Mouse (Mus musculus): Measurements from ENCODE around the gene Dmrt1. TPM values are rescaled to one million over a fixed set of nuclear protein-coding genes. Genes with fewer than 3 reads are reported as not detected.

Gene Dmrt1
- polyA plus RNA-seq, 1 experiment from 2014 or later: 0.16 TPM

DNA sequence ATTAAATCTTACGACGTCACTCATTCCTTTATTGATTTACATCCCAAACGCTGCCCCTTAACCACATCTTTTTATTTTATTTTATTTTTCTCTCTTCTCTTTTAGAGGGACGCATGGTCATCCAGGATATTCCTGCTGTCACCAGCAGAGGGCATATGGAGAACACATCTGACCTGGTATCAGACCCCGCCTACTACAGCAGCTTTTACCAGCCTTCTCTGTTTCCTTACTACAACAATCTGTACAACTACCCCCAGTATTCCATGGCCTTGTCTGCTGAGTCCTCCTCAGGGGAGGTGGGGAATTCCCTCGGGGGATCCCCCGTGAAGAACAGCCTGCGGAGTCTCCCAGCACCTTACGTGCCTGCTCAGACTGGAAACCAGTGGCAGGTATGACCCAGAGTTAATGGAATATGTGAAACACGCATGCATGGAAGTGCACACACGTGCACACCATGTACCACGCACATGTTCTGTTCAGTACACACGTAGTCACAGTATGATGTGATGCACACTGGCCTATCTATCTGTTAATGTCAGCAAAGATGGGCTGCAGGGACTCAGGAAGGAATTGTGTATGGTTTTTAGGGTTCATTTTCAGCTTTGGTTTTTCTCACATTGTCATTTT is 40.4 kb downstream of the Dmrt1 start:
- Histone ChIP-seq H3K27ac (ENCODE audit: low read depth, low read length) (no peak overlapping the region), H3K4me1 (ENCODE audit: control insufficient read depth, insufficient read depth, low read length) (no peaks in the 10 kb centered on the region), H3K9ac (ENCODE audit: low read length) (no peak overlapping the region), H3K9me3 (ENCODE audit: control insufficient read depth, low read length) (no peaks in the 10 kb centered on the region), H3K4me2 (ENCODE audit: low read depth) (no peak overlapping the region), H3K27me3 (ENCODE audit: control insufficient read depth, insufficient read depth, low read length) (no peaks in the 10 kb centered on the region), H3K4me3 (ENCODE audit: low read depth, low read length) (no peak overlapping the region), H3K36me3 (ENCODE audit: control insufficient read depth, insufficient read depth, low read length) (no peaks in the 10 kb centered on the region)
- ATAC-seq (ENCODE audit: insufficient read depth, low FRiP score, low TSS enrichment): no peak
- 38% methylated on average over 13 of the region's 13 CpGs for WGBS
- DNase-seq (ENCODE audit: low spot score): peak; percentile 69

DNA sequence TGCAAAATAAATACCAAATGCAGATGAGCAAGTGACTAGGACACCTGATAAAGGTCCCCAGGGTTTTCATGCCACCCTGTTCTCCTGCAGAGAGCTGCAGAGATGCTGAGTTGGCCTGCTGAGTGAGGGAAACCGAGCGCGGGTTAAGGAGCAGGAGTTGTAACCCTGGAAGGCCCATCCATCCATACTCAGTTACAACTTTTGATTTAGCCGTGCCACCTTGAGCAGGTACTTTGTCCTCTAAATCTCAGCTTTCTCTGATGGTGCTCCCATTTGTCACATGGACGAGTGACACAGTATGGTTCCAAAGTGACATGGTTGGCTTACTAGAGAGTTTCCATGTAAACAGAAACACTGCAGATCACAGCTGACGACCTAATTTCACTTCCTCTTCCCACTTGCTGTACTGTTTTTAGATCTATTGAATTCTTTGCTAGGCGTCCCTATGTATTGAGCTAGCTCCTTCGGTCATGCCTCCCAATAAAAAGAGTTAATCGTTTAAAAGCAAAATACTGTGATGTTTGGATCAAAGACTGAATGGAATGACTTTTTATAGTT is 41.7 kb downstream of the Dmrt1 start:
- H3K27me3 ChIP-seq (ENCODE audit: control insufficient read depth, insufficient read depth, low read length): no peaks in the 10 kb centered on the region
- no peaks in the 10 kb centered on the region for H3K36me3 ChIP-seq (ENCODE audit: control insufficient read depth, insufficient read depth, low read length)
- H3K4me1 ChIP-seq (ENCODE audit: control insufficient read depth, insufficient read depth, low read length): no peaks in the 10 kb centered on the region
- H3K4me2 ChIP-seq (ENCODE audit: low read depth): no peak overlapping the region
- 82% methylated on average over 9 of the region's 9 CpGs for WGBS
- H3K9ac ChIP-seq (ENCODE audit: low read length): no peak overlapping the region
- ATAC-seq (ENCODE audit: insufficient read depth, low FRiP score, low TSS enrichment) (no peak), DNase-seq (ENCODE audit: low spot score) (no peak)
- no peaks in the 10 kb centered on the region for H3K9me3 ChIP-seq (ENCODE audit: control insufficient read depth, low read length)
- H3K27ac ChIP-seq (ENCODE audit: low read depth, low read length): no peak overlapping the region
- no peak overlapping the region for H3K4me3 ChIP-seq (ENCODE audit: low read depth, low read length)

GRCm38 (mm10) chr19:25550346-25550745 is 44.9 kb downstream of the Dmrt1 start:
- Histone ChIP-seq H3K4me3 (ENCODE audit: low read depth, low read length) (no peak overlapping the region), H3K4me1 (ENCODE audit: control insufficient read depth, insufficient read depth, low read length) (no peaks in the 10 kb centered on the region), H3K36me3 (ENCODE audit: control insufficient read depth, insufficient read depth, low read length) (no peaks in the 10 kb centered on the region), H3K27me3 (ENCODE audit: control insufficient read depth, insufficient read depth, low read length) (no peaks in the 10 kb centered on the region), H3K27ac (ENCODE audit: low read depth, low read length) (no peak overlapping the region), H3K9me3 (ENCODE audit: control insufficient read depth, low read length) (no peaks in the 10 kb centered on the region), H3K9ac (ENCODE audit: low read length) (no peak overlapping the region), H3K4me2 (ENCODE audit: low read depth) (no peak overlapping the region)
- no peak for ATAC-seq (ENCODE audit: insufficient read depth, low FRiP score, low TSS enrichment)
- 73% methylated on average over 5 of the region's 5 CpGs for WGBS
- no peak for DNase-seq (ENCODE audit: low spot score)

DNA sequence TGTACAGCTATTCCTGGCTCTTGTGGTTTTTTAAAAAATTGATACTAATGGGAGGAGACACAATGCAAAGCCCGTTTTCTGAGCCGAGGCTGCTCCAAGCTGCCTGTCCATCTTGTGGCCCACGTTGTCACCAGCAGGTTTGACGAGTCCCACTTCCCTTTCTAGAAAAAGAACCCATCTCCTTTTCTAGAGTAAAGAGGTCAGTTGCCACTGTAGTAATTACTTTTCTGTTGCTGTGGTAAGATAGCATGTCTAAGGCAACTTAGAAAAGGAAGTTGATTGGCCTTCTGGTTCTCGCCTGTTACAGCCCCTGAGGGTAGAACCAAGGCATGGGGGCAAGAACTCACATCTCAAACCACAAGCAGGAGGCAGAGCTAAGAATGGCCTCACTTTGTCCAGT is 45.6 kb downstream of the Dmrt1 start:
- H3K9me3 ChIP-seq (ENCODE audit: control insufficient read depth, low read length): no peaks in the 10 kb centered on the region
- no peaks in the 10 kb centered on the region for H3K4me1 ChIP-seq (ENCODE audit: control insufficient read depth, insufficient read depth, low read length)
- H3K4me3 ChIP-seq (ENCODE audit: low read depth, low read length): no peak overlapping the region
- WGBS: 93% methylated on average over 5 of the region's 5 CpGs
- DNase-seq (ENCODE audit: low spot score) (no peak), ATAC-seq (ENCODE audit: insufficient read depth, low FRiP score, low TSS enrichment) (no peak)
- H3K4me2 ChIP-seq (ENCODE audit: low read depth): no peak overlapping the region
- no peak overlapping the region for H3K9ac ChIP-seq (ENCODE audit: low read length)
- H3K36me3 ChIP-seq (ENCODE audit: control insufficient read depth, insufficient read depth, low read length): no peaks in the 10 kb centered on the region
- no peaks in the 10 kb centered on the region for H3K27me3 ChIP-seq (ENCODE audit: control insufficient read depth, insufficient read depth, low read length)
- no peak overlapping the region for H3K27ac ChIP-seq (ENCODE audit: low read depth, low read length)

- Histone ChIP-seq H3K27ac (ENCODE audit: low read depth, low read length) (no peak overlapping the region), H3K36me3 (ENCODE audit: control insufficient read depth, insufficient read depth, low read length) (no peaks in the 10 kb centered on the region), H3K4me1 (ENCODE audit: control insufficient read depth, insufficient read depth, low read length) (no peaks in the 10 kb centered on the region), H3K4me3 (ENCODE audit: low read depth, low read length) (no peak overlapping the region), H3K27me3 (ENCODE audit: control insufficient read depth, insufficient read depth, low read length) (0 out of 2 replicates have a peak, but pooled peaks cover 3% of the 10 kb centered on the region), H3K4me2 (ENCODE audit: low read depth) (no peak overlapping the region), H3K9me3 (ENCODE audit: control insufficient read depth, low read length) (no peaks in the 10 kb centered on the region), H3K9ac (ENCODE audit: low read length) (no peak overlapping the region)
- no peak for ATAC-seq (ENCODE audit: insufficient read depth, low FRiP score, low TSS enrichment)
- no peak for DNase-seq (ENCODE audit: low spot score)
- WGBS: 62% methylated on average over 12 of the region's 12 CpGs
Observed at GRCm38 (mm10) chr19:25564430-25564829, 59.0 kb downstream of the Dmrt1 start.

DNA sequence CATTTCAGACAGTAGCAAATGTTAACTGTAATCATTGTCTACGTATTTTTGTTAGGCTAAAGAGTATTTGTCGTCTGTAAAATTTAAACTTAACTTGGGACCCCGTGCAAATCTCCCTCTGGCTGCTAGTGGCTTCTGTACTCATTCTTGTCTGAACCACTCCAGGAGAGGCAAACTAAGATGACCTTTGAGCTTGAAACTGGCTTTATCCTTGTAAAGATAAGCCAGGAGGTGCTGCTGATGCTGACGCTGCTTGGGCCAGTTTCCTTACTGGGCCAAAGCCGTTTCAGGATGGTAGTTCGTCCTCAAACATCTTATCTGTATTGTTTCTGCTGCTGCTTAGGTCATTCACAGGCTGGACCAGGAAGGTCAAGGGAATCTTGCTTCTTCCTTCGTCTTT is 64.4 kb downstream of the Dmrt1 start:
- H3K4me1 ChIP-seq (ENCODE audit: control insufficient read depth, insufficient read depth, low read length): no peaks in the 10 kb centered on the region
- peaks cover 4% of the 10 kb centered on the region; the same call in 1 of the 2 replicates for H3K27me3 ChIP-seq (ENCODE audit: control insufficient read depth, insufficient read depth, low read length)
- no peaks in the 10 kb centered on the region for H3K9me3 ChIP-seq (ENCODE audit: control insufficient read depth, low read length)
- no peaks in the 10 kb centered on the region for H3K36me3 ChIP-seq (ENCODE audit: control insufficient read depth, insufficient read depth, low read length)
- ATAC-seq (ENCODE audit: insufficient read depth, low FRiP score, low TSS enrichment) (no peak), DNase-seq (ENCODE audit: low spot score) (no peak)
- no peak overlapping the region for H3K4me3 ChIP-seq (ENCODE audit: low read depth, low read length)
- H3K9ac ChIP-seq (ENCODE audit: low read length): no peak overlapping the region
- H3K27ac ChIP-seq (ENCODE audit: low read depth, low read length): no peak overlapping the region
- no peak overlapping the region for H3K4me2 ChIP-seq (ENCODE audit: low read depth)
- 89% methylated on average over 7 of the region's 7 CpGs for WGBS

DNA sequence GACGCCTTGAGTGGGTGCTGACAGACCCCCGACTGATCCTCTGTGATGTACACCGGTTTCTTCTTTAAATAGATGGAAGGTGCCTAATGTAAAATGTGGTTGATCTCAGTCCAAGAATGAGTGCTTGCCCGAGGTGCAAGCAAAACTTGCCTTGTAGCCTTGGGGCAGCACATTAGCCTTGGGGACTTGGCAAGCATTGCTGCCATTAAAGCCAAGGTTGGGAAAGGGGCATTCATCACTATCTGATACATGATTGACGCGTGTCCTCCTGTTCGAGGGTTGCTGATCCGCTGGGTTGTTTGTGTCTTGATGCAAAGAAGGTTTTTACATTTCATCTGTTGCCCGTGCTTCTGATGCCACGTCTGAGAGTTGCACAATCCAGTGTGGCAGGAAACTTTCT is 69.0 kb downstream of the Dmrt1 start:
- Histone ChIP-seq H3K36me3 (ENCODE audit: control insufficient read depth, insufficient read depth, low read length) (no peaks in the 10 kb centered on the region), H3K4me2 (ENCODE audit: low read depth) (no peak overlapping the region), H3K9me3 (ENCODE audit: control insufficient read depth, low read length) (no peaks in the 10 kb centered on the region), H3K4me3 (ENCODE audit: low read depth, low read length) (no peak overlapping the region), H3K27me3 (ENCODE audit: control insufficient read depth, insufficient read depth, low read length) (peaks cover 4% of the 10 kb centered on the region; the same call in 1 of the 2 replicates), H3K9ac (ENCODE audit: low read length) (no peak overlapping the region), H3K27ac (ENCODE audit: low read depth, low read length) (no peak overlapping the region), H3K4me1 (ENCODE audit: control insufficient read depth, insufficient read depth, low read length) (no peaks in the 10 kb centered on the region)
- 50% methylated on average over 10 of the region's 10 CpGs for WGBS
- ATAC-seq (ENCODE audit: insufficient read depth, low FRiP score, low TSS enrichment) (no peak), DNase-seq (ENCODE audit: low spot score) (no peak)

DNA sequence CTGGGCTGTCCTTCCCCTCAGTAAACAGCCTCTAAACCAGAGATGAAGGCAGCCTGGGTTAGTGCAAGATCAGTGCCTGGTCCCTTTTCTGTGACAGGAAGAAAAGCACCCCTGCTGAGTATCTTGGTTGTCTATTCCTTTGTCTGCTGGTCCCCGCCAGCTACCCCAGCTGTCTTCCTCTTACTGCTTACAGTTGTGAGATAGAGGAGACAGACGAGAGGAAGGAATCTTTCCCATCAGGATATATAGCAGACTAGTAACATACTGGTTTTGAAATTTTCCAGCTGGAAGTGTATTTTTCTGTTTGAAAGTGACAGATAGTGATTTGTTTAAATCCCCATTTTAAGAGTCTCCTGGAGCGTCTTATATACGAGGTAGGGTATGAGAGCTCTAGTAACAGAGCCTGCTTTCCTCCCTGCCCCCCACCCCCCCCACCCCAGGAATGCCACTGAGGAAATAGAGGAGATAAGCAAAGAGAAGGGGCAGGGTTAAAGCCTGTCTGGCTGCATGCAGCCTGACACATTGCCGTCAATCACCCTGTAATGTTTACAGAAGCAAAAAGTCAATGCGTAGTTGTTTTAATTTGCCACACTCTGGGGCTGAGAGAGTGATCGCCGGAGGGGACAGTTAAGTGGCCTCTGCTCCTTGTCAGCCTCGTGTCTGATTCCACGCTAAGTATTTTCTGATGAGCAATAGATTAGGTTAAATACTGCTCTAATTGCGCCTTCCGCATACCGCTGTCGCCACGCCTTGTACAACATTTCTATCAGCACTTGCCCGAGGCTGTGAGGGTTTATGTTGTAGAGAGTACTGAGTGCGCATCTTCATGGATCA is 69.8 kb downstream of the Dmrt1 start:
- Histone ChIP-seq H3K9me3 (ENCODE audit: control insufficient read depth, low read length) (no peaks in the 10 kb centered on the region), H3K4me2 (ENCODE audit: low read depth) (no peak overlapping the region), H3K27me3 (ENCODE audit: control insufficient read depth, insufficient read depth, low read length) (peaks cover 4% of the 10 kb centered on the region; the same call in 1 of the 2 replicates), H3K36me3 (ENCODE audit: control insufficient read depth, insufficient read depth, low read length) (no peaks in the 10 kb centered on the region), H3K27ac (ENCODE audit: low read depth, low read length) (no peak overlapping the region), H3K4me1 (ENCODE audit: control insufficient read depth, insufficient read depth, low read length) (no peaks in the 10 kb centered on the region), H3K9ac (ENCODE audit: low read length) (no peak overlapping the region), H3K4me3 (ENCODE audit: low read depth, low read length) (no peak overlapping the region)
- ATAC-seq (ENCODE audit: insufficient read depth, low FRiP score, low TSS enrichment) (peak; percentile 45), DNase-seq (ENCODE audit: low spot score) (no peak)
- WGBS: 14% methylated on average over 17 of the region's 17 CpGs
